Mouse (Mus musculus) B cell, adult 2 months (primary cell): Measurements from ENCODE around the gene Gabra5.

Experiments used
- DNase-seq, 2 experiments: peaks; one replicate each; pipeline ENCODE4 v3.0.0; 2022

Gene Gabra5

DNA sequence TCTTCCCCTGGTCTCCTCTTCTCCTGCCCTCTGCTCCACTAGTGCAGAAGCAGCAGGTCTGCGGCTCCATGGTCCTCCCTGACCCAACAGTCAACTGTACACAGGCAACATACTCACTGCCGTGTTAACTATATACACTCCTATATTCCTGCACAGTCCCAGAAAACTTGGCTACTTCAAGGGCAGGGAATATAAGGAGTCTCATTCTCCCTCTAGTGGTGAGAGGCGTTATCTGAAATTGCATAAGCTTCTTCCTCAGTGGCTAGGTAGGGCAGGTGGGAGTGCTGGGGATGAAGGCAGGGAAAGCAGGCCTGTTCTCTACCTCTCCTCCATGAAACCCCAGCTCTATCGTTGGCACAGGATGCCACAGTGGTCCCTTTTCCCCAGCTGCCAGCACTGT, 125.7 kb downstream of the Gabra5 start:
- no peak for DNase-seq

DNA sequence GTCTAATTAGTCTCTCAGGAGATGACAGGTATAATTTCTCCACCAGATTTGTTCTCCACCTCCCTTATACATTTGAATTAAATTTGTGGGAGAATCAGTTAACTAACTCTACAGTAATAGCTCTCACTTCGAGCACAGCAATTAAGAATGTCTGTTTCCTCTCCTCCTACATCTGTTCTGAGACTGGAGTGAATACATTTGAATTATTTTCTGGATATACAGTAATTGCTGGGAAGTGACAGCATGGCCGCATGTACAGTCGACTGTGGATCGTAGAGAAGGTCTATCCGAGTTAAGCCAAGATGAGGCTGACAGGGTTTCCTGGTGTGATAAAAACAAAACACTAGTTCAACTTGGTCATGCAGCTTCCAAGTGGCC, 143.9 kb downstream of the Gabra5 start:
- no peak for DNase-seq

DNA sequence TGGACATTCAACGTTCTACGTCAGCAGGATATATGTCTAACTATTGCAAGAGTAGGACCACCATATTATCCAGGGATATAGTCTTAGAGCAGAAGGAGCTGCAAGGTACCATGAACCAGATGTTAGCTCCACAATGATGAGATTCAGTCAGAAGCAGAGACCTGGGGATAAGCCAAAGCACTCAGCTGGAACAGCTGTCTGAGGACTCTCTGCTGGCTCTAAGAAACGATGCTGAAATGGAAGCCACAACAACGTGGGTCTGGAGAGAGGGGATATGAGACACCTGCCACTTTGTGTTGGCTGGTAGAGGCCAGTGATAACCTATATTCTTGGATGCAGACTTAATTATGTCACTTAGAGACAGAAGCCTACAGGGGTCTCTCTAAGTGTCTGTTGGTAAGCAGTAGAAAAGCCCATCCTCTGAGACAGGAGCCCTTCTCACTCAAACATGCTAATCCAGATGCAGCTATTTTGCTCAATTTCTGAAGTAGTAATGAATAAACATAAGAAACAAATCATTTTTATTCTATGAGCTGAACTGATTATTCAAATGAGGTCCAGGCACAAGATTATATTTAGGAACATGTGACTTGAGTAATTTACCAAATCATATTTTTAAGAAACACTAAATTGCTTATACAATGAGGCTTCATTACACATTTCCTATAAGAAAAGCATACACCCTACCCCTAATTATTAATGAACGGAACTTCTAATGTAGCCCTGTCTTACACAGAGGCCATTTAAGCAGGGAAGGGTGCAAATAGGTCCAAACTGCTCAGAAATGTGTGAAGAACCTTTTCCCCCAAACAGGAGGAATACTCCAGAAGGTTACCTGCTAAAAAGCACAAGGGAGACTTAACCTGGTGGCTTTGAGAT, 144.5 kb downstream of the Gabra5 start:
- no peak for DNase-seq

DNA sequence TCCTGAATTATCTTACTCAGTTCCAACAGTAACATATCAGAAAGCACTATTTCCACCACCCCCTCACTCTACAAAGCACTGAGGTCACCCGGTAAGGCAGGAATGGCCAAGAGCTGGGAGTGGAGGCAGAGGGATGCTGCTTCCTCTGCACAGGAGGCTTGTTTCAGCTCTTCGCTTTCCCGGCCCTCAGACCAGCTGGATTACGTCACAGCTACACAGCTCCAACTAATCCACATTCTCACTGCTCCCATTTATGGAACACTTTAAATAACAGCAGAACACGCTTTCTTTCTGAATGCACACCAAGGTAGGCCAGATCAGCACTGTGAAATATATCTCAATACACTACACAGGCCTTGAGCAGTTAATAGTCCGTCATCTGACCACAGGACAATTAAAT, 146.0 kb downstream of the Gabra5 start:
- DNase-seq, result no peak

- no peak for DNase-seq
These were observed 151.9 kb downstream of the Gabra5 start for GRCm38 (mm10) chr7:57357871-57358540.
